Mouse (Mus musculus): ENCODE measurements around the gene Cers3. TPM values are rescaled to one million over a fixed set of nuclear protein-coding genes. Genes with fewer than 3 reads are reported as not detected.

Gene Cers3
- 0.48 and 0.54 TPM in 2 replicates for polyA plus RNA-seq (2015; fragmentation: Nextera tagmentation; extraction: Ambion mirVana)

DNA sequence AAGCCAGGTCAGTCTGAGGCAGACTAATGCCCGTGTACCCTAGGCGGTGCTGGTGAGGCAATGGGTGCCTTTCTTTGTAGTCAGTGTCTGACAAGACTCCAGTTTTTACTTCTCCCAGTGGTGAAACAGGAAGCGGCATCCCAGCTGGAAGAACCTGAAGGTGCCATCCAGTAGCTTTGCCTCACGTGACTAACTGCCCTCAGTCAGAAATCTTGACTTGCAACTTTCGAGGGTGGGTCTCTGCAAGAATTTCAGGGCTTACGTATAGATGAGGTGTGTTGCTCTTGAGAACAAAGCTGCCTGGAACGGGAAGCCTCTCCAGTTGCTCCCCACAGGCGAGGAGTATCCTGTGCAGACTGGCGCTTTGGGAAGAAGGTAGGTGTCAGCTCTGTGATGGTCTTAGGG is at the start of gene Cers3:
Gene Cers3 (plus strand): TSS at position 128 of the 405 bp plus-strand sequence.
- Histone ChIP-seq H3K27me3 (no peaks in the 10 kb centered on the region), H3K27ac (no peak within 1 kb of the TSS), H3K9ac (replicated peaks) (no peak within 1 kb of the TSS), H3K36me3 (no peaks in the 10 kb centered on the region), H3K4me2 (replicated peaks) (no peak within 1 kb of the TSS), H3K9me3 (no peaks in the 10 kb centered on the region), H3K4me1 (replicated peaks) (0 out of 2 replicates have a peak, but pooled peaks cover 4% of the 10 kb centered on the region), H3K4me3 (replicated peaks) (no peak within 1 kb of the TSS)
- ATAC-seq, result no peak
- 75% methylated on average over 9 of the region's 9 CpGs for WGBS

DNA sequence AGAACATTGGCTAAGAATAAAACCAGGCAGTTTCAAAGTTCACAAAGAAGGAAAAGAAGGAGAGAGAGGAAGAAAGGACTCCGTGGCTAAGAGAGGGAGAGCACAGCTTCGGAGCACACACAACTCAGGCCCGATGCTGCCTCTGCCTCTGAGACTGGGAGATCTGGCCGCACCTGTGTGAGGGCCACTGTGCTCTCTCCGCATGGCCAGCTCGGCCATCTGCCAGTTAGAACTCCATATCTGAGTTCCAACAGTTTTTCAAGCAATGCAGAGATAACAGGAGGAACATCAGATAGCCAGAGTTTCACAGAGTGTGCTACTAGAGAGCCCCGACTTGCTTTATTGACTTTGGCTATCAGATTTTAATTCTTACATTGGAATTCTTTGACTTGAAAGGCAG is 48.8 kb upstream of the Cers3 start:
- Histone ChIP-seq H3K27ac (no peak overlapping the region), H3K36me3 (peaks cover 12% of the 10 kb centered on the region), H3K9me3 (no peaks in the 10 kb centered on the region), H3K4me3 (replicated peaks) (no peak overlapping the region), H3K4me2 (replicated peaks) (no peak overlapping the region), H3K4me1 (replicated peaks) (peaks cover 11% of the 10 kb centered on the region), H3K9ac (replicated peaks) (no peak overlapping the region), H3K27me3 (no peaks in the 10 kb centered on the region)
- ATAC-seq, result no peak
- WGBS, result 66% methylated on average over 7 of the region's 7 CpGs

DNA sequence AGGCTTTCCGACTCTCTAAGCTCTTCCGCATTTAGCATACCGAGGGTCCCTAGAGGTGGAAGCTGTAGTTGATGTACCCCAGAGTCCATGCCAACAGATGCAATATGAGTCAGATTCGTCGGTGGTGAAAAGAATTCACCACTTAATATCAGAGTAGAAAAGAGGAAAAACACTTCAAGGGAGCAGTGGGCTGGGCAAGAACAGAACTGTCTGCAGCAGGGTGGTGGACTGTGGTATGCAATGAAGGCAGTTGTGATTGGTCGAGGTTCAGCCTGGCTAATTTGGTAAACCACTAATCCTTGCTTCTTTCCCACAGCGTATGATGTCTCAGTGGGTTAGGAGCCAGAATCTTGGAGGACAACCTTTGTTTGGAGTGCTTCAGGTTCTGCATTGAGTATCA is 40.6 kb upstream of the Cers3 start:
- Histone ChIP-seq H3K4me2 (replicated peaks) (no peak overlapping the region), H3K4me3 (replicated peaks) (no peak overlapping the region), H3K9ac (replicated peaks) (no peak overlapping the region), H3K4me1 (replicated peaks) (no peaks in the 10 kb centered on the region), H3K27me3 (no peaks in the 10 kb centered on the region), H3K27ac (no peak overlapping the region), H3K36me3 (peaks cover 62% of the 10 kb centered on the region), H3K9me3 (no peaks in the 10 kb centered on the region)
- ATAC-seq, result no peak
- 95% methylated on average over 7 of the region's 7 CpGs for WGBS

DNA sequence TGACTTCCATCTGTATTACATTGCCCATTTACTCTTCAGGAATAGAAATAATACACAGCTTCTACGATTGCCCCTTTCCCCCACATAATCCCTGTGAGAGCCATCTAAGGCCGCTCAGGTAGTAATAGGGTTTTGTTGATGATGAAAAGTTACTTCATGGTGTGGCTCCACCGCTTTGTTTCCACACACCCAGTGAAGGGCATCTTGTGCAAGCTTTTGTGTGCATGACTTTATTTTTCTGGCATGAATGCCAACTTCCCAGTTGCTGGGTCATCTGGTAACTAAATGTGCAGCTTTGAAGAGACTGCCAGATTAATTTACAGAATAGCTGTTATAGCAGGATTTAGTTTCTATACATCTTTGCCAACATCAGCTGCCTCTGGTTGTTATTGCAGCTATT is 38.7 kb upstream of the Cers3 start:
- no peaks in the 10 kb centered on the region for H3K27me3 ChIP-seq
- H3K36me3 ChIP-seq, result peaks cover 64% of the 10 kb centered on the region
- no peak for ATAC-seq
- H3K27ac ChIP-seq, result no peak overlapping the region
- no peaks in the 10 kb centered on the region for H3K9me3 ChIP-seq
- no peaks in the 10 kb centered on the region for H3K4me1 ChIP-seq (replicated peaks)
- H3K4me2 ChIP-seq (replicated peaks), result no peak overlapping the region
- H3K4me3 ChIP-seq (replicated peaks), result no peak overlapping the region
- WGBS, result 89% methylated on average over 3 of the region's 3 CpGs
- H3K9ac ChIP-seq (replicated peaks), result no peak overlapping the region

DNA sequence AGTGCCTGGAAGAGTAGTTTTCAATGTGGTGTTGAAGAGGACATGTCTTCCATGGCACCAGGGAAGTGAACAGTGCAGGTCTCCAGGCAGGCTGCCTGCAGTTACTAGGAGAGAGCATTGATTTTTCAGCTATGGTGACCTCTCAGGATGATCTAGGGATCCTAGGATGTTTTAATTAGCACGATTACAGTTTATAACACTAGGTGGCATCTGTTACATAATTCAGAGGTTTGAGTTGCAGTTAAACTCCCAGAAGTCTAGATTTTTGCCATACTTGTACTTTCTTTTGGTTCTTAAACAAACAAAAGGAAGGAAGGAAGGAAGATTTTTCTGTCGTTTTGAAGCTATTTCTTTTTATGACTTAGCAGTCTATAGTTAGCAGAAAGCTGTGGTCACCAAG is 32.1 kb upstream of the Cers3 start:
- Histone ChIP-seq H3K9ac (replicated peaks) (no peak overlapping the region), H3K36me3 (peaks cover 65% of the 10 kb centered on the region), H3K4me2 (replicated peaks) (no peak overlapping the region), H3K27me3 (no peaks in the 10 kb centered on the region), H3K4me1 (replicated peaks) (no peaks in the 10 kb centered on the region), H3K27ac (no peak overlapping the region), H3K9me3 (no peaks in the 10 kb centered on the region), H3K4me3 (replicated peaks) (no peak overlapping the region)
- WGBS, result 80% methylated on average over 2 of the region's 2 CpGs
- ATAC-seq, result no peak

DNA sequence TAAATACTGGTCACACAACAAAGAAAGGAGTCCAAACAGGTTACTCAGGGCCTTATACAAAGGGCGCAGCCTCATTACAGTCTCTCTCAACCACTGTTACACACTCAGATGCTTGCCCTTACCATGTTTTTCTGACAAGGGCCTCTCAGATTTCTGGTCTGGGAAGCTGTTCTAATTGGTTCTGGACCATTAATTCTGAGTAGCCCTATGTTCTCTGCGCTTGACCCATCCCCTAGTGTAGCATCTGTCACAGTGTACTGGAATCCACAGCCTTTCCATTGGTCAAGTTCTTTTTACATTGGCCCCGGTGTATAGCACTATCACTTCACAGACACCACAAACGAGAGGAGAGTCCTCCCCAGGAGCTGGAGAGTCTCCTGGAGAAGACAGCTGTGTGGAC is 18.8 kb upstream of the Cers3 start:
- Histone ChIP-seq H3K4me2 (replicated peaks) (no peak overlapping the region), H3K9ac (replicated peaks) (no peak overlapping the region), H3K36me3 (peaks cover 8% of the 10 kb centered on the region), H3K27ac (no peak overlapping the region), H3K4me3 (replicated peaks) (no peak overlapping the region), H3K27me3 (no peaks in the 10 kb centered on the region), H3K4me1 (replicated peaks) (no peaks in the 10 kb centered on the region), H3K9me3 (0 out of 2 replicates have a peak, but pooled peaks cover 6% of the 10 kb centered on the region)
- ATAC-seq, result no peak
- 90% methylated on average over 4 of the region's 4 CpGs for WGBS

DNA sequence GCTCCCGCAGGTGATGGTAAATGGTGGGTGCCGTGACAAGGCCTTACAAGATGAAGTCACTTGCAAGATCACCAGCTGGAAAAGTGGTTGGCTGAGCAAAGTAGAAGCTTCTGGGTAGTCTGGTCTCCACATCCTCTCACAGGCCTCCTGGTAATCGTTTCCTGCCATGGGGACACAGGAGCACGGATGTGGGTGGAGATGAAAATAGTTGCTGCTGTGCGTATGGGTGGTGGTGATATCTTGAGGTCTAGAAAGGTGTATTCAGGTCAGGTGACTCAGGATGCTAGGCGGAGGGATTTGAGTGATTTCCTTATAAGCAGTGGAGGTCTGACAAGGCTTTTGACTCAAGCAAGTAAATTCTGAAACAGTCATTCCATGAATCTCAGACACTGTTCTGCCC is 18.4 kb upstream of the Cers3 start:
- 0 out of 2 replicates have a peak, but pooled peaks cover 6% of the 10 kb centered on the region for H3K9me3 ChIP-seq
- ATAC-seq, result no peak
- no peak overlapping the region for H3K27ac ChIP-seq
- peaks cover 8% of the 10 kb centered on the region for H3K36me3 ChIP-seq
- WGBS, result 93% methylated on average over 6 of the region's 6 CpGs
- H3K4me2 ChIP-seq (replicated peaks), result no peak overlapping the region
- H3K4me3 ChIP-seq (replicated peaks), result no peak overlapping the region
- H3K9ac ChIP-seq (replicated peaks), result no peak overlapping the region
- H3K4me1 ChIP-seq (replicated peaks), result no peaks in the 10 kb centered on the region
- no peaks in the 10 kb centered on the region for H3K27me3 ChIP-seq

DNA sequence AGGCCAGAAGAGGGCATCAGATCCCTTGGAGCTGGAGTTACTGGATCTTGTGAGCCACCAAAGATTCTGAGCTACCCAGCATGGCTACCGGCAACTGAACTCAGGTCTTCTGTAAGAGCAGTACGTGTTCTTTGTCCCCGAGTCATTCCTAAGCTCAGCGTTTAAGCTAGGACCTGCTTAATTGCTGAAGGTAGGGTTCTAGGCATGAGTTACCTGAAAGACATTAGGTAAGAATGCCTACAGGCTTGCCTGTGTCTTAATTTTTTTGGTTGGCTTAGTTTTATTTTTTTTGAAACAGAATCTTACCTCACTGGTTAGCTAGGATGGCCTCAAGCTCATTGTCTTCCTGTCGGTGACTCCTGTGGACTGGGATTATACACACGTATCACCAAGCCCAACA is 15.2 kb upstream of the Cers3 start:
- 96% methylated on average over 6 of the region's 6 CpGs for WGBS
- Histone ChIP-seq H3K9me3 (no peaks in the 10 kb centered on the region), H3K9ac (replicated peaks) (no peak overlapping the region), H3K27me3 (no peaks in the 10 kb centered on the region), H3K27ac (no peak overlapping the region), H3K4me2 (replicated peaks) (no peak overlapping the region), H3K4me1 (replicated peaks) (no peaks in the 10 kb centered on the region), H3K4me3 (replicated peaks) (no peak overlapping the region), H3K36me3 (no peaks in the 10 kb centered on the region; the same call in 1 of the 2 replicates)
- ATAC-seq, result no peak

DNA sequence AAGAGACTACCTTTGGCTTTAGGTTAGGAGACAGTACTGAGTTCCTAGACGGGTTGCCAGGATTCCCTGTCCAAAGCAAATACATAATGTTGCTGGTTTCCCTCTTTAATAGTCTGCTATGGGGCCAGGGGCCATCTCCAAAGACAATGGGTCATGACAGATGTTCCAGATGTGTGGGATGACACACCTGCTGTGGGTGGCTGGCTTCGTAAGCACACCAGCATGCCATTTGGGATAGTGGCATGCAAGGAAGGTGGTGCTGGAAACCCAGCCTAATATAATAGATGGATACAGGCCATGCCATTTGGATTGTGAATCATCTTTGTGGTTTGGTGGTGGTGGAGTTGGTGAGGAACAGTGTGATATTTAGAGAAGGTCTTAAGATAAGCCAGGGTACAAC is 14.1 kb upstream of the Cers3 start:
- Histone ChIP-seq H3K27me3 (no peaks in the 10 kb centered on the region), H3K27ac (no peak overlapping the region), H3K4me1 (replicated peaks) (no peaks in the 10 kb centered on the region), H3K9me3 (no peaks in the 10 kb centered on the region), H3K4me2 (replicated peaks) (no peak overlapping the region), H3K9ac (replicated peaks) (no peak overlapping the region), H3K4me3 (replicated peaks) (no peak overlapping the region), H3K36me3 (no peaks in the 10 kb centered on the region)
- 85% methylated on average over 2 of the region's 2 CpGs for WGBS
- no peak for ATAC-seq

DNA sequence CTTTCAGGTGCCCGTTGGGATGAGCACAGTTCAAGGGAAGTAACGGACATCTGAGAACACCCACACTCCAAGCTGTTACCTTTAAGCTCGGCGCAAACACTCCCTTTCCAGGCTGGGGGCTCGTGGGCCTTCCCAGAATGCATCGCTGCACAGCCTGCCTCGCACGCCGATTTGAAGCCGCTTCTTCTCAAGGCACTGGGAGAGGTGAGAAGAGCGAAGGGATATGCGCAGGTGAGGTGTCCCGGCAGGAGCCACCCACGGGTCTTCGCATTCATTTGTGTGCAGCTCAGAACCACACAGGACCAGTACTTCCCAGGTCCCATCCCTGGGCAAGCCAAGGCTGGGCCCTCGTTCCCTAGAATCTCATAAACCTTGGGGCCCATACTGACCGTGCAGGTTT is 9.9 kb upstream of the Cers3 start:
- Histone ChIP-seq H3K4me3 (replicated peaks) (no peak overlapping the region), H3K27me3 (no peaks in the 10 kb centered on the region), H3K36me3 (no peaks in the 10 kb centered on the region), H3K9me3 (no peaks in the 10 kb centered on the region), H3K9ac (replicated peaks) (no peak overlapping the region), H3K4me2 (replicated peaks) (no peak overlapping the region), H3K27ac (no peak overlapping the region), H3K4me1 (replicated peaks) (no peaks in the 10 kb centered on the region)
- no peak for ATAC-seq
- WGBS, result 94% methylated on average over 17 of the region's 17 CpGs

DNA sequence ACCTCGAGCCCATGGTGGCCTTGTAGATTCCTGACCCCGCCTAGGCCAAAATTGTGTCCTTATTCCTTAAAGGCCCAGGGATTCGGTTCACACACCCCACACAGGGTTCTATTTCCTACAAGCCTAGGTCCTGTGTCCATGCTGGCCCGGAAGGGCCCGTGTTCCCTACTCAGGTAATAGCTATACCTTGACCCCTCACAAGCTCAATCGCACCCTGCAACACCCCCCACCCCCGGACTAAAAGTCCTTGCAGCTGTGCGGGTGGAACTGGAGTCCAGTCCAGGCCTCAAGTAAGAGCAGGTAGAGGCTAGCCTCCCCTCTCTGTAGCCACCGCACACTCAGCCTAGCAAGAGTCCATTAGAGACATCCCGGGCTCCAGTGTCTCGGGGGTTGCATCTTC is 9.4 kb upstream of the Cers3 start:
- H3K9me3 ChIP-seq, result no peaks in the 10 kb centered on the region
- no peaks in the 10 kb centered on the region for H3K36me3 ChIP-seq
- H3K4me1 ChIP-seq (replicated peaks), result no peaks in the 10 kb centered on the region
- no peak overlapping the region for H3K9ac ChIP-seq (replicated peaks)
- no peak overlapping the region for H3K27ac ChIP-seq
- 93% methylated on average over 11 of the region's 11 CpGs for WGBS
- H3K27me3 ChIP-seq, result no peaks in the 10 kb centered on the region
- no peak for ATAC-seq
- H3K4me3 ChIP-seq (replicated peaks), result no peak overlapping the region
- no peak overlapping the region for H3K4me2 ChIP-seq (replicated peaks)

DNA sequence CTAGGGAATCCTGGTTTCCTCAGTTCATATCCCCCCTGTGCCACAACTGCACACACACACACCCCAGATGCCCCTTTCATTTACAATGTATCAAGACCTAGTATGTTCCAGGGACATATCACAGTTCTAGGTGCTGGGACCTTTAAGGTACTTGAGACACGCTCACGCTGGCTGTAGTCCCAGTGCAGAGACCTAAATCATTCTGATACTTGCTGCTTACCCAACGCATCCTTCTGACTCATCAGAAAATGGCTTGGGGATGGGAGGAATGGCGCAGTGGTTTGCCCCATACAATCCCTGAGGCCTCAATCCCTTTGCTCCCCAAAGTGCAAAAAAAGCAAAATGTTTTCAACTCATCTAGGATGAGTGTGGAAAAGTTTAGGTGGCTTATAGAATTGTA is 8.8 kb upstream of the Cers3 start:
- Histone ChIP-seq H3K27me3 (no peaks in the 10 kb centered on the region), H3K4me3 (replicated peaks) (no peak overlapping the region), H3K27ac (no peak overlapping the region), H3K4me1 (replicated peaks) (no peaks in the 10 kb centered on the region), H3K9ac (replicated peaks) (no peak overlapping the region), H3K9me3 (no peaks in the 10 kb centered on the region), H3K4me2 (replicated peaks) (no peak overlapping the region), H3K36me3 (no peaks in the 10 kb centered on the region)
- ATAC-seq, result no peak
- 97% methylated on average over 4 of the region's 4 CpGs for WGBS

DNA sequence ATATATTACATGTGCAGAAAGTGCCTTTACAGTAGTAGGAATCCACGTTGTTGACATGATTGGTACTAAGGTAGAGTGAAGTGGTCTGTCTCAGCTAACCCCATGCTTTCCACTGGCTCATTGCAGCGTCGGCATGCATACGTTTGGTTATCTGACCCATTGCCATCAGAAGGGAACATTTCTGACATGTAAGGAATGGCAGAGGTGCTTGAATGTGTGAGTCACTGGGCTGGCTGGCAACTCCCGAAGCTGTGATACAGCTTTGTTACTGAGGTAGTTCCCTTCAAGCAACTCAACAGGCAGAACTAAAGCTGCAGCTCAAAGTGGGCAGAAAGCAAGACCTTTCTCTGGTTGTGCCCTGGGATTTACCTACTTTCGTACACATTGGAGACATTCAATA is 8.3 kb upstream of the Cers3 start:
- 94% methylated on average over 6 of the region's 6 CpGs for WGBS
- Histone ChIP-seq H3K4me3 (replicated peaks) (no peak overlapping the region), H3K36me3 (no peaks in the 10 kb centered on the region), H3K9ac (replicated peaks) (no peak overlapping the region), H3K4me1 (replicated peaks) (no peaks in the 10 kb centered on the region), H3K4me2 (replicated peaks) (no peak overlapping the region), H3K9me3 (no peaks in the 10 kb centered on the region), H3K27me3 (no peaks in the 10 kb centered on the region), H3K27ac (no peak overlapping the region)
- no peak for ATAC-seq
